Mouse (Mus musculus) kidney, postnatal 36 days (tissue): Measurements from ENCODE around the gene Ift88.

ENCODE experiments used
- DNase-seq, 2 experiments: peaks; one replicate each; pipeline ENCODE4 v3.0.0; 2021 to 2022; ENCODE audit warnings: mixed read lengths in 2 of 2

The Ift88 gene

GRCm38 (mm10) chr14:57423432-57424211 lies at the start of gene Ift88:
Ift88 (plus strand) TSS chr14:57424062.
- DNase-seq = peak; percentile 94 to 96

GRCm38 (mm10) chr14:57375205-57375604 lies 48.7 kb upstream of the Ift88 start:
- no peak for DNase-seq

- DNase-seq = no peak
Observed at GRCm38 (mm10) chr14:57376016-57376415, 47.8 kb upstream of the Ift88 start.

DNA sequence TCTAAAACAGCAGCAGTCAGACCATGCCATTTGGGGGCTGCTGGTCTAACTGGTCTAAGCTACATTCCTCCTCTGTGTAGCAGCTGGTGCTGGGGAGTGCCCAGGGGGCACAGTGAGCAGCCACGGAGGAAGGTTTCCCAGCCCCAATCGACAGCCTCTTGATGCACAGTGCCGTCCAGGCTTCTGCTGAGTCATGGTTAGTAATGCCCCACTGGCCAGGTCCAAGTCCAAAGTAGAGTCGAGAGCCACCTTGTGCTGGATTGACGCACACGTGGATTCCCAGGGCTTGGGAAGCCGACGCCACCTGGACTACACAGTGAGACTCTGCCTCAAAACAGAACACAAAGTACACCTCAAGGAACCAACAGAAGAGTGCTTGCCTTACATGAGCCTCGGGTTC lies 46.9 kb upstream of the Ift88 start:
- peak; percentile 79 to 93 for DNase-seq

GRCm38 (mm10) chr14:57377531-57377930 lies 46.3 kb upstream of the Ift88 start:
- DNase-seq = peak; percentile 59 to 77

- no peak for DNase-seq
Observed at GRCm38 (mm10) chr14:57385667-57386066, 38.2 kb upstream of the Ift88 start.

- peak; percentile 48 to 56 for DNase-seq
Observed at GRCm38 (mm10) chr14:57386758-57387561, 36.9 kb upstream of the Ift88 start.

DNA sequence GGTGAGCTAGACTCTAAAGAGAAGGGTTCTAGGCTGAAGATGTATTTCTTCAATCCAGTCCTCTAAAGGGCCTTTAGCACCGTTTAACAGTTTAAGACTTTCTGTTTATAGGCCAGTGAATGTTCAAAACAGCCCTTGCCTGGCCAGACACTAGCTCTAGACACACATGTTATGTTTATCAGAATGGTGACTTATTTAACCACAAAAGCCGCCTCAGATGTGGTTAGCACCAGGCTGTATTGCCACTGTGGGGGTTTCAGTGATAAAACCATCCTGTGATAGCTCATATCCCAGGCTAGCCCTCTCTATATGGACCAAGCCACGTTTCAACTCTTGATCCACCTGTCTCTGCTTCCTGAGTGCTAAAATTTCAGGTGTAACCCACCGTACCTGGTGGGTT lies 32.2 kb upstream of the Ift88 start:
- no peak for DNase-seq

GRCm38 (mm10) chr14:57392278-57392677 lies 31.6 kb upstream of the Ift88 start:
- DNase-seq = peak in 1 of 2 experiments; percentile 28

DNA sequence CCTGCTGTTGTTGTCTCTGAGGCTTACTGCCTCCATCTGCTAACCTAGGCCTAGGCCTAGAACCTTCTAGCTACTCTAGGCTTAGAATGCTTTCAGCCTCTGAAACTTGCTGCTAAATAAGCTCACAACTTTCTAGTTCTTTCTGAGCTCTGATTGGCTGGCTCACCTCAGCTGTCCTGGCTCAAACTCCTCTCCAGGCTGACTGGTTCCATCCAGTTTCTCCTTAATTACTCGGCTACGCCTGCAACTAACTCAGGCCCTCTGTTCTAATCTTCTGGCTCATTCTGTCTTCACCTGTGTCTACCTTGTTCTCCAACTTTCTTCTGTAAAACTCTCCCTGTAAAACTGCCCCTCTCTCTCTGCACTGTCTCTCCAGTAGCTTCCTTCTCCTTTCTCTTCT lies 28.4 kb upstream of the Ift88 start:
- peak; percentile 65 to 85 for DNase-seq

DNA sequence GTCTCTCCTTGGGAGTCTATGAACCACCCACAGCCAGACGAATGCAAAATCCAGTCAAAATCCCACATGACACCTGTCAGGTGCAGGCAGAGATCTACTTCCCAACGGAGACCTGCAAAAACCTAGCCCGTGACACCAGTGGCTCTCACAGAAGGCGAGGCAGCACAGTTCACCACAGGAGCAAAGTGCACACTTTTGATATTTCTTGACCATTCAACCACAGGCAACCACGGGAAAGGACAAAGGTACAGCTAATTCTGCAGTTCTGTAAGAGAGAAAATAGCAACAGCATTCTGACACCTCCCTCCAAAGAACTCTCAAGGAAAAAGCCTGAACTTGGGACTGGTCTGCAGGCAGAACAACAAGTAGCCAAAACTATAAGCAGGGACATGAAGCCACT lies 26.6 kb upstream of the Ift88 start:
- DNase-seq = peak; percentile 71 to 84

GRCm38 (mm10) chr14:57398065-57398757 lies 25.7 kb upstream of the Ift88 start, which contains the start of gene Cryl1:
Cryl1 (minus strand) TSS chr14:57398529.
- peak; percentile 99 for DNase-seq

DNA sequence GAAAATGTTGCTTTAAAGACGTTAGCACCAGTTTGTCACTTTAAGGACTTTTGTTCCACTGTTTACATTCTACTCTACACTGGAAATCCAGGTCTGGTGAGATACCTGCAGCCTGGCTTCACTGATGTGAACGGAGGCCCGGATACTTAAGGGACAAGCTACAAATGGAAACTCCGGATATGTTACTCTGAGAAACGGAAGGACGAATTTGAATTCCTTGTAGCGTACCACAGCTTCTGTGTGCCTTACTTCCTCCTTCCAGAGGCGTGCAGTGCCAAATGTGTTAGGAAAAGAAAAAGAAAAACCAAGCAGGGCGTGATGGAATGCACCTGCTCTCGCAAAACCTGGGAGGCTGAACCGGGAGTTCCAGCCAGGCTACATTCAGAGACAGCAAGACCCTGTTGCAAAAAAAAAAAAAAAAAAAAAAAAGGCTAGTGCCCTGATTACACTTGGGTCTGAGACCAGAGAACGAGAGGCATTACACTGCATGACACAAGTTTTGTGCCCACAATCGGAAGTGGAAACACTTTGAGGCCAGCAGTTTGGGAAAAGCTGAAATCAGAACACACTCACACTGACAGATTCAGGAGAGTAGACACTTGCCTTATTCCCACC lies 24.9 kb upstream of the Ift88 start:
- DNase-seq = peak; percentile 46 to 54

DNA sequence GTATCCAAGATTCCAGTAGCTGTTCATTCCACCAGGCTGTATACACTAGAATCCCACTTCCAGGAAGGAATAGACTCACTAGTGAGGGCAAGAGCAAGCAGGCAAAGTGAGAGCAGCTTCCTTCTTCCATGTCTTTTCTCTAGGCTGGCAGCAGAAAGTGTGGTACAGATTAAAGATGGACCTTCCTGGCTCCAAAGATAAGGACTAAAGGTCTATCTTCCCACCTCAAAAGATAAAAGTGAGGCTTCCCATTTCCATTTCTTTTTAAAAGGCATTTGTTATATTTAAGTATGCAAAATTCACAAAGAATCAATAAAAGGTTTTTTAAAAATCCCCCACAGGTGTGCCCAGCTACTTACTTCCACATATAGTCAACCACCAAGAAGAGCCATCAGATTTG lies 21.0 kb upstream of the Ift88 start:
- DNase-seq = no peak

DNA sequence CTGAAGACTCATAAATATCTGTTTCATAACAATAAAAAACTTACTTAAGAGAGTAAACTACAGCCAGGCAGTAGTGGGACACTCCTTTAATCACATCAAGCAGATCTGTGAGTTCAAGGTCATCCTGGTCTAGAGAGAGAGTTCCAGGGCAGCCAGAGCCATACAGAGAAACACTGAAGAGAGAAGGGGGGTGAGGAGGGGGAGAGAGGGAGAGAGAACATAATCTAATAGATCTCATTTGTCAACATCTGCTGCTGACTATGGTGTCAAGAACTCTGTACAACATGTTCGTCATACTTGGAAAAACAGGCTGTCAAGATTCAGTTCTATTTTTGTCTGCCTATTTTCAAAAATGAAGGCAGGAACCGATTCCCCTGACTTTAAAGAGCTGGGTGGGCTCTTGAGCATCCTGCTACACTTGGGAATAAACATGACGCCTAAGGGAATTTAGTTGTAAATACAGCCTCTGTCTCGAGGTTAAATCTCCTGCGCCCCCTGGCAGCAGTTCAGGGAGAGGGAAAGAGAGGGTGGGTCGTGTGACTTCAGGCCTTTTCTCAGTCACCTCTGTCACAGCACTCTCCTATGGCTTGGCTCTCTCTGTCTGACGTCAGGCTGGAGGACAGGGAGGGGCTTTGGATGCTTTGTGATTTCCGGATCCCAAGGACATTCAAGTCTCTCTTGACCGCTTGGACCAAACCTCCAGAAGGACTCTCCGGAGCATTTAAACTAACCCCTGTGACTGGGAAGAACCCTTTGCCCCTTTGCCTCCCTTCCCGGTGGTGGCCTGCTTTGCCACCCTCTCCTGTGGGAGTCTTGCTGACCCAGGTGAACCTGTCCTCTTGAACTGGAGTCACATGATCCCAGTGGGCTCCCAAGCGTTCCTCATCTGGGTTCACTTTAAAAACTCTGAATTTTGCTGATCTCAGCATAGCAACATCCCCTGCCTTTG lies 16.5 kb upstream of the Ift88 start:
- peak; percentile 81 to 87 for DNase-seq

GRCm38 (mm10) chr14:57408100-57408499 lies 15.8 kb upstream of the Ift88 start:
- no peak for DNase-seq

- DNase-seq = no peak
Observed at GRCm38 (mm10) chr14:57409106-57409505, 14.8 kb upstream of the Ift88 start.

DNA sequence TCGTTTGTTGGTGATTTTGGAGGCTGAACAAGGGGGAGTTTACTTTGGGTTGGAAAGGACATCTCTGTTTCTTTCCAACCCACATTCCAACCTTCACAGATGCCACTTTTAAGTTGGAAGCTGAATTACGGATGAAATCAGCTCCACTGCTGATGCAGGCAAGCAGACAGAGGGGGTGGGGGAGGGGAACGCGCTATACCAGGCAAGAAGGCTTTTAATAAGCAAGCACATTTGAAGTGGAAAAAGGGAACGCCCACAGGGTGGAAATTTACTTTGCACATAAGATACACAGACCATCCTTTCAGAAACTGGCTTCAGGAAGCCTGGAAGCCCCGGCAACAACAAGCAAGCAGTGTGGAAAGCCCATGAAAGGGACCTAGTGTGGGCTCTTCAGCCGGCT lies 11.7 kb upstream of the Ift88 start:
- no peak for DNase-seq

DNA sequence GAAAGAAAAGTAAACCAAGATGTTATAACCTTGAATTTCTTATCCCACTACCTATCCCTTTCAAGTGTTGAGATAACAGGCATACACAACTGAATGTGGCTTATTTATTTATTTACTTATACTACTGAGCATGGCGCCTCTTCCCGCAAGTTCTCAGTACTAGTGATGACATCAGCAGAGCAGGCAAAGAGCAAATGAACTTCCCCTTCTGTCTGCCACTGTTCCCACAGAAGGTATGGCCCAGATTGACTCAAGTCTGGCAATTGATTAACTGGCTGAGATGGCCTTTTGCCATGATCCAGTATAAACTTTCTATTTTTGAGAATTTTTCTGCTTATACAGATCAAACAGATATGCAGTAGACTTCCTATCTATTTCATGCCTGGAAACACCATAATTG lies 6.7 kb upstream of the Ift88 start:
- DNase-seq = no peak

DNA sequence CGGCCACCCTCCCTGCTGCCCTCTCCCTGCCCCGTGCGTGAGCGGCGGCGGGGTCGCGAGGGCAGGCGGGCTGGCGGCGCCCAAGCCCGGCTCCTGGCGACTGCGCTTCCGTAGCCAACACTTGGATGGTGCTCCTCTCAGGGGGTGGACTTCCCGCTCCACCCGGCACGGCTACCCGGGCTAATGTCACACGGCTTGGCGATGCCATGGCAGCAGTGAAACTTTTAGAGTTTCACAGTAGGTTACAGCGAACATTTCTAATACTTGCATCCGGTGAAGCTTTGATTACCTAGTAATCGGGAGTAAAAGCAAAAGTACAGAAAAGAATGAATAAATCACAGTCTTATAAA lies 325 bp downstream of the Ift88 start:
- no peak for DNase-seq

GRCm38 (mm10) chr14:57430451-57430850 lies 6.6 kb downstream of the Ift88 start:
- peak in 1 of 2 experiments; percentile 23 for DNase-seq

DNA sequence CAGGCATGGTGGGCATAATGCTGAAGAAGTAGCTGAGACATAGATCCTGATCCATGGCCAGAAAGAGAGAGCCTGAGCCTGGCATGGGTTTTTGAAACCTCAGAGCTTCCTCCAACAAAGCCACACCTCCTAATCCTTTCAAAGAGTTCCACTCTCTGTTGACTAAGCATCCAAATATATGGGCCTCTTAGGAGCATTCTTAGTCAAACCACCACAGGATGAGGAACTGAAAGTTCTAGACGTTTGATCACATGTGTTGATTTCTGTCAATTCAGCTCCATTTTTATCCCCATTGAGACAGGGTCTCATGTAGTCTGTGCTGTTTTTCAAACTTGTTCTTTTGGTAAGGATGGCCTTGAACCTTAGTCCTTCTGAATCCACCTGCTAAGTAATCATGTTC lies 28.7 kb downstream of the Ift88 start:
- no peak for DNase-seq
